Mouse (Mus musculus) stomach, postnatal 0 days (tissue): Measurements from ENCODE around the gene Il4ra. TPM values are rescaled to one million over a fixed set of nuclear protein-coding genes. Genes with fewer than 3 reads are reported as not detected.
A peak's percentile ranks its signal among the peaks of the same experiment; 100 is the strongest.

Source experiments
- ATAC-seq: fragments of 200-750 bp; cut with Nextera tagmentation; 2 replicates; pipeline ENCODE4 v1.8.0; 2017; ENCODE audit not compliant: low FRiP score, low TSS enrichment
- DNase-seq: peaks from one replicate; pipeline ENCODE4 v3.0.0-alpha.2; 2016; ENCODE audit warnings: low spot score
- H3K27ac ChIP-seq: fragments of 300-500 bp; sonication (generic); replicated peaks from 2 replicates; pipeline ENCODE4 v1.5.1; 2014; ENCODE audit warnings: mild to moderate bottlenecking, control low read depth
- H3K27me3 ChIP-seq: fragments of 300-500 bp; sonication (generic); 2 replicates; pipeline ENCODE4 v1.6.1; 2014; ENCODE audit warnings: low read length; ENCODE audit not compliant: control insufficient read depth, insufficient read depth
- H3K36me3 ChIP-seq: fragments of 300-500 bp; sonication (generic); 2 replicates; pipeline ENCODE4 v1.6.1; 2014; ENCODE audit warnings: low read length, mixed read lengths; ENCODE audit not compliant: control insufficient read depth, insufficient read depth
- H3K4me1 ChIP-seq: fragments of 300-500 bp; sonication (generic); replicated peaks from 2 replicates; pipeline ENCODE4 v1.6.1; 2014; ENCODE audit warnings: antibody characterized with exemption; ENCODE audit not compliant: control insufficient read depth, insufficient read depth
- H3K4me2 ChIP-seq: fragments of 300-500 bp; sonication (generic); replicated peaks from 2 replicates; pipeline ENCODE4 v1.6.1; 2014; ENCODE audit warnings: low read depth, mild to moderate bottlenecking, control low read depth, moderate library complexity
- H3K4me3 ChIP-seq: fragments of 300-500 bp; sonication (generic); 2 replicates; pipeline ENCODE4 v1.5.1; 2014; ENCODE audit warnings: low read depth, low read length, control low read depth
- H3K9ac ChIP-seq: fragments of 300-500 bp; sonication (generic); 2 replicates; pipeline ENCODE4 v1.6.1; 2014; ENCODE audit warnings: mild to moderate bottlenecking, low read length, control low read depth, mixed read lengths
- H3K9me3 ChIP-seq: fragments of 300-500 bp; sonication (generic); 2 replicates; pipeline ENCODE4 v1.6.1; 2016; ENCODE audit warnings: low read length; ENCODE audit not compliant: control insufficient read depth
- CTCF ChIP-seq: IDR thresholded peaks from 2 replicates; pipeline ENCODE4 v1.5.1; 2016; ENCODE audit warnings: antibody characterized with exemption, low read depth, mild to moderate bottlenecking, moderate library complexity
- EP300 ChIP-seq: optimal IDR thresholded peaks from 2 replicates; pipeline ENCODE3; 2016; ENCODE audit warnings: antibody characterized with exemption
- WGBS: fragments of 180-500 bp; shearing (Covaris S2); extraction: QIAGEN DNeasy Blood & Tissue Kit; methylation state at CpG from one replicate; pipeline ENCODE4 v1.1.7; 2014; 5-methylcytosine and 5-hydroxymethylcytosine counted together
- polyA plus RNA-seq: library from polyadenylated mRNA; unstranded; fragments of >200 nt; fragmentation: Nextera tagmentation; extraction: Ambion mirVana; gene quantifications from 2 replicates; pipeline ENCODE4 v1.2.1, GENCODE M21; 2015

Gene Il4ra
- polyA plus RNA-seq, 1 experiment from 2014 or later, result 13.4 TPM

GRCm38 (mm10) chr7:125561085-125561690 lies 9.3 kb downstream of the Il4ra start:
- TF ChIP-seq EP300 (no peak), CTCF (no peak)

DNA sequence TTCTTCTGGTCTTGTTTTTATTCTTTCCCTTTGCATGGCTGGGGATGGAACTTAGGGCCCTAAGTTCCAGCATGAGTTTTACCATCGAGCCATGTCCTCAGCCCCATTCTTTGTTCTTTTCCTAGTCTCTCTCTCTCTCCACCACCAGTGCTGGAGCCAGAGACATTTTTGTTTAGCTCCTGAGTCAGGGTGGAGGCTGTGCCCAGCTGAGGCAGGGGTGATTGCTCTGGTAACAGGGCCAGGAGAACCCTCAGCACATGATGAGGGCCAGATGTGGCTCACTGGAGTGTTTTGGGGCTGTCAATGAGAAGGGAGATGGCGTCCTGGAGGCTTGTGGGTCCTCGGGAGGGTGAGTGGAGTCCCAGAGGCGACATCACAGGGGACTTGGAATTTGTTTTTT lies 10.5 kb downstream of the Il4ra start:
- WGBS, result 67% methylated on average over 4 of the region's 4 CpGs
- peaks cover 23% of the 10 kb centered on the region for H3K4me1 ChIP-seq
- no peak overlapping the region for H3K4me3 ChIP-seq
- TF ChIP-seq EP300 (no peak), CTCF (no peak)
- DNase-seq (no peak), ATAC-seq (no peak)
- H3K36me3 ChIP-seq, result peaks cover 5% of the 10 kb centered on the region
- H3K4me2 ChIP-seq, result no peak overlapping the region
- no peaks in the 10 kb centered on the region for H3K9me3 ChIP-seq
- no peak overlapping the region for H3K9ac ChIP-seq
- H3K27me3 ChIP-seq, result no peaks in the 10 kb centered on the region
- H3K27ac ChIP-seq, result 0 out of 2 replicates have a peak overlapping the region, but pooled peaks have one; percentile 1

More at GRCm38 (mm10) chr7:125561085-125561690, 9.3 kb downstream of the Il4ra start:
- Histone ChIP-seq H3K4me1 (peaks cover 23% of the 10 kb centered on the region), H3K27ac (peak overlapping the region; percentile 77), H3K4me2 (no peak overlapping the region), H3K36me3 (no peaks in the 10 kb centered on the region; the same call in 1 of the 2 replicates), H3K27me3 (no peaks in the 10 kb centered on the region), H3K9ac (no peak overlapping the region), H3K4me3 (no peak overlapping the region), H3K9me3 (no peaks in the 10 kb centered on the region)
- DNase-seq (peak; percentile 96), ATAC-seq (peak; percentile 89)
- WGBS, result 29% methylated on average over 9 of the region's 9 CpGs

- H3K4me1 ChIP-seq, result peaks cover 23% of the 10 kb centered on the region
- no peak for ATAC-seq
- H3K27ac ChIP-seq, result no peak overlapping the region
- no peak for TF ChIP-seq CTCF
- no peak for TF ChIP-seq EP300
- H3K4me2 ChIP-seq, result no peak overlapping the region
- no peaks in the 10 kb centered on the region for H3K27me3 ChIP-seq
- H3K9ac ChIP-seq, result no peak overlapping the region
- WGBS, result 63% methylated on average over 3 of the region's 3 CpGs
- H3K9me3 ChIP-seq, result no peaks in the 10 kb centered on the region
- peaks cover 11% of the 10 kb centered on the region for H3K36me3 ChIP-seq
- no peak overlapping the region for H3K4me3 ChIP-seq
- DNase-seq, result no peak
Measured at GRCm38 (mm10) chr7:125563093-125563492, 11.2 kb downstream of the Il4ra start.

DNA sequence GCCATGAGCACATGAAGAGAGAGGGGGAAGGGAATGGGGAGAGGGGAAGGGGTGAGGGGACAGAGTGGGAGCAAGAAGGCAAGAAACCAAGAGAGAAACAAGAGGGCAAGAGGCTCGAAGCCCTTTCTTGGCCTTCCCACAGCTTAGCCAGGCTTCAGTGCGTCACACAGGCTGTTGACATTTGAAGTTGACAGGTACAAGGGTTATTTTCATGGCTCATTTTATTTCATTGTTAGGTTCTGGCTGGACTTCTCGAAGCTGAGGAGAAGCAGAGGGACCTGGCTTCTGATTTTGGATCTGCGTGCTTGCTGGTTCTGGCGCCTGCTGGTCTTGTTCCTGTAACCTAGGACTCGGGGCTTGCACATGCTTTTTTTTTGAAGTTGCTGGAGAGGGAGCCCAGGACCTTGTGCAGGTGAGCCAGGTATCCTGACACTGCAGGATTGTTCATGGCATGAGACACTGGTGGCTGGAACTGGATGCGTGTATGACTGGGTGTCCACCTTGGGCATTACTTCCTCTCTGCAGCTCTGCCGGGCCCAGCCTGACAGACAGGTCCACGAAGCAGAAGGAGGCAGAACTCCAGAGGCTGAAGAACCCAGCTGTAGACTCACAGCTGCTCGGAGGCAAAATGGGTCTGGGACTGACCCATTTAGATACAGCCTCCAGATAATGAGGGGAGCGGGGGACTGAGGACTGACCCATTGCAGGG lies 12.6 kb downstream of the Il4ra start:
- no peak for ATAC-seq
- no peaks in the 10 kb centered on the region for H3K27me3 ChIP-seq
- TF ChIP-seq EP300 (no peak), CTCF (no peak)

GRCm38 (mm10) chr7:125565516-125566285 lies 13.8 kb downstream of the Il4ra start:
- Histone ChIP-seq H3K27me3 (no peaks in the 10 kb centered on the region), H3K27ac (peak overlapping the region; percentile 35; the same call in 1 of the 2 replicates), H3K4me3 (no peak overlapping the region), H3K36me3 (peaks cover 16% of the 10 kb centered on the region), H3K9me3 (no peaks in the 10 kb centered on the region), H3K4me1 (peaks cover 11% of the 10 kb centered on the region), H3K9ac (no peak overlapping the region; the same call in 1 of the 2 replicates), H3K4me2 (no peak overlapping the region)
- TF ChIP-seq CTCF (no peak), EP300 (no peak)
- DNase-seq (no peak), ATAC-seq (no peak)
- 69% methylated on average over 12 of the region's 12 CpGs for WGBS

More for the DNA sequence above, 12.6 kb downstream of the Il4ra start:
- WGBS, result 67% methylated on average over 11 of the region's 11 CpGs
- H3K4me1 ChIP-seq, result peaks cover 19% of the 10 kb centered on the region
- H3K27ac ChIP-seq, result peak overlapping the region; percentile 30; the same call in 1 of the 2 replicates
- no peak overlapping the region for H3K9ac ChIP-seq
- H3K36me3 ChIP-seq, result peaks cover 11% of the 10 kb centered on the region
- no peaks in the 10 kb centered on the region for H3K9me3 ChIP-seq
- DNase-seq, result peak; percentile 49
- H3K4me2 ChIP-seq, result no peak overlapping the region
- no peak overlapping the region for H3K4me3 ChIP-seq
